In genomic region chr4:152303172-152303571, GRCm38 (mm10) we compare ENCODE assay signal across 33 mouse cellular contexts. TPM values are rescaled to one million over a fixed set of nuclear protein-coding genes. Genes with fewer than 3 reads are reported as not detected.
DNase-seq lines count a peak whose midpoint lies in the region; ATAC-seq and TF ChIP-seq lines count a peak whose summit lies in the region.
"Had no signal": no experiment of that assay in that cellular context is flagged by ENCODE, and none has a peak within 500 bp of the region (broad histone marks: within the 10 kb centered on the region; RNA-seq: fewer than 3 reads in every experiment).

No protein-coding gene starts in this region.

- H3K27ac ChIP-seq in gastrocnemius, adult 2 months: no peak overlapping the region
- H3K27ac ChIP-seq in kidney, adult 2 months (ENCODE audit: insufficient read depth, low read depth, low read length): no peak overlapping the region
- H3K27ac ChIP-seq in kidney, embryonic 16.5 days (ENCODE audit: low read length): 0 out of 2 replicates have a peak overlapping the region, but pooled peaks have one; percentile 1
- H3K27ac ChIP-seq: embryonic facial prominence, embryonic 12.5 days; embryonic facial prominence, embryonic 15.5 days; heart, adult 2 months; heart, embryonic 10.5 days; heart, embryonic 13.5 days; hindbrain, embryonic 14.5 days had no signal

- peak; percentile 13 for DNase-seq in gastrocnemius, adult 2 months
- DNase-seq in gastrocnemius, postnatal 14 days: no peak
- peak; percentile 83 for DNase-seq in kidney, adult 2 months
- no peak for DNase-seq in kidney, postnatal 10 days
- peak; percentile 63 to 89 for DNase-seq in kidney, postnatal 25 days
- no peak for DNase-seq in B cell, adult 2 months
- no peak for DNase-seq in thymus, postnatal 0 days (ENCODE audit: low spot score)
- DNase-seq: adrenal gland, postnatal 10 days; adrenal gland, postnatal 36 days; cerebellum, adult 11 months; cerebellum, adult 2 months; cerebellum, adult 9-11 months; cerebellum, postnatal 25 days; forebrain, postnatal 0 days; gastrocnemius, postnatal 36 days; heart, adult 2 months; heart, postnatal 14 days; heart, postnatal 4 days had no signal

- H3K27me3 ChIP-seq in kidney, adult 2 months (replicated peaks; ENCODE audit: control insufficient read depth, insufficient read depth, low read length): no peaks in the 10 kb centered on the region
- no peaks in the 10 kb centered on the region for H3K27me3 ChIP-seq in kidney, embryonic 16.5 days (ENCODE audit: insufficient read depth, low read length)
- H3K27me3 ChIP-seq: CH12.LX; embryonic facial prominence, embryonic 12.5 days; embryonic facial prominence, embryonic 15.5 days; heart, embryonic 13.5 days; Patski had no signal

- no peak overlapping the region for H3K4me2 ChIP-seq in kidney, embryonic 16.5 days (replicated peaks; ENCODE audit: low read depth, low read length)
- H3K4me2 ChIP-seq: embryonic facial prominence, embryonic 12.5 days; embryonic facial prominence, embryonic 15.5 days; heart, embryonic 13.5 days; hindbrain, embryonic 14.5 days had no signal

- H3K4me1 ChIP-seq in kidney, adult 2 months (ENCODE audit: control insufficient read depth, insufficient read depth, low read length): peaks cover 10% of the 10 kb centered on the region
- peaks cover 25% of the 10 kb centered on the region for H3K4me1 ChIP-seq in kidney, embryonic 16.5 days (ENCODE audit: insufficient read depth, low read length)

- no peak overlapping the region for H3K9ac ChIP-seq in kidney, embryonic 16.5 days (replicated peaks; ENCODE audit: low read length)
- H3K9ac ChIP-seq: embryonic facial prominence, embryonic 12.5 days; embryonic facial prominence, embryonic 15.5 days; forebrain, postnatal 0 days; heart, embryonic 13.5 days; hindbrain, embryonic 14.5 days had no signal

- intact Hi-C loops in gastrocnemius, adult 2 months (cut with DNase I): no loop called here
- intact Hi-C loops in gastrocnemius, postnatal 14 days (cut with DNase I; ENCODE audit: low total_unique reads): no loop called here

- no peak for TF ChIP-seq POLR2A in kidney, adult 2 months (IDR thresholded peaks at IDR 0.05; ENCODE audit: low read depth, low read length)

- 41% methylated on average over 10 of the region's 10 CpGs for WGBS in kidney, adult 2 months
- 76% methylated on average over 10 of the region's 10 CpGs for WGBS in kidney, embryonic 16.5 days

- no peak for TF ChIP-seq CTCF in gastrocnemius, adult 2 months (IDR thresholded peaks at IDR 0.05)
- no peak for TF ChIP-seq CTCF in kidney, adult 2 months (conservative IDR thresholded peaks at IDR 0.05; ENCODE audit: insufficient read depth, insufficient read length, low read depth, low read length)

- ATAC-seq in kidney, embryonic 16.5 days (ENCODE audit: low FRiP score, low TSS enrichment): peak; percentile 67
- ATAC-seq: forebrain, embryonic 14.5 days; forebrain, postnatal 0 days; Patski had no signal

- H3K36me3 ChIP-seq in kidney, adult 2 months (ENCODE audit: control insufficient read depth, insufficient read depth, low read length): no peaks in the 10 kb centered on the region
- peaks cover 32% of the 10 kb centered on the region for H3K36me3 ChIP-seq in kidney, embryonic 16.5 days (ENCODE audit: insufficient read depth, low read length)

- no peaks in the 10 kb centered on the region for H3K9me3 ChIP-seq in kidney, embryonic 16.5 days (ENCODE audit: low read length)
- H3K9me3 ChIP-seq: embryonic facial prominence, embryonic 12.5 days; embryonic facial prominence, embryonic 15.5 days; G1E; heart, embryonic 10.5 days; heart, embryonic 13.5 days had no signal

- no peak overlapping the region for H3K4me3 ChIP-seq in gastrocnemius, adult 2 months
- H3K4me3 ChIP-seq in kidney, adult 2 months (ENCODE audit: insufficient read depth, low read depth, low read length): no peak overlapping the region
- no peak overlapping the region for H3K4me3 ChIP-seq in kidney, embryonic 16.5 days (ENCODE audit: low read length)
- H3K4me3 ChIP-seq: embryonic facial prominence, embryonic 12.5 days; embryonic facial prominence, embryonic 15.5 days; heart, adult 2 months; heart, embryonic 10.5 days; heart, embryonic 13.5 days had no signal

RNA-seq across cellular contexts. Expression of gene Icmt, which starts 6.1 kb away (rescaled TPM):
- 10 to 100 TPM; 18.1 to 19.3 TPM for total RNA-seq in gastrocnemius, adult 2 months (2021)
- total RNA-seq in gastrocnemius, postnatal 14 days (2021): 10 to 100 TPM; 16.0 to 19.0 TPM
- polyA plus RNA-seq in kidney, adult 2 months (2012; rRNA removed): 31.2 and 32.5 TPM in 2 replicates
- polyA plus RNA-seq in kidney, embryonic 16.5 days (2015; fragmentation: Nextera tagmentation; extraction: Ambion mirVana): 32.0 and 32.6 TPM in 2 replicates
- polyA plus RNA-seq in thymus, postnatal 0 days (2015; fragmentation: Nextera tagmentation; extraction: Ambion mirVana): 19.2 and 19.7 TPM in 2 replicates

RNA-seq across cellular contexts. Expression of gene Hes3, which starts 11.7 kb away (rescaled TPM):
- total RNA-seq in gastrocnemius, adult 2 months (2021): not detected
- total RNA-seq in gastrocnemius, postnatal 14 days (2021): not detected
- not detected in 2 replicates for polyA plus RNA-seq in kidney, adult 2 months (2012; rRNA removed)
- polyA plus RNA-seq in kidney, embryonic 16.5 days (2015; fragmentation: Nextera tagmentation; extraction: Ambion mirVana): not detected in 2 replicates
- polyA plus RNA-seq in thymus, postnatal 0 days (2015; fragmentation: Nextera tagmentation; extraction: Ambion mirVana): 0.07 TPM in 1 of 2 replicates, not detected in the other
- total RNA-seq: adrenal gland, adult 18-20 months; adrenal gland, postnatal 10 days; adrenal gland, postnatal 36 days; common myeloid progenitor, adult 5-6 weeks; G1E; gastrocnemius, adult 8-10 months; gastrocnemius, postnatal 36 days; granulocyte monocyte progenitor cell, adult 5-6 weeks; heart, adult 2 months; heart, postnatal 14 days; heart, postnatal 4 days had no signal
- polyA plus RNA-seq: embryonic facial prominence, embryonic 15.5 days; forebrain, embryonic 14.5 days; forebrain, postnatal 0 days; G1E; heart, adult 2 months; heart, embryonic 10.5 days; heart, embryonic 13.5 days; heart, embryonic 16.5 days had no signal

RNA-seq across cellular contexts. Expression of gene Rnf207, which starts 15.6 kb away (rescaled TPM):
- not detected for total RNA-seq in gastrocnemius, adult 2 months (2021)
- total RNA-seq in gastrocnemius, postnatal 14 days (2021): not detected
- 0.19 and 0.67 TPM in 2 replicates for polyA plus RNA-seq in kidney, adult 2 months (2012; rRNA removed)
- polyA plus RNA-seq in kidney, embryonic 16.5 days (2015; fragmentation: Nextera tagmentation; extraction: Ambion mirVana): 1.2 and 1.6 TPM in 2 replicates
- polyA plus RNA-seq in thymus, postnatal 0 days (2015; fragmentation: Nextera tagmentation; extraction: Ambion mirVana): 0.09 TPM in 1 of 2 replicates, not detected in the other
- total RNA-seq: common myeloid progenitor, adult 5-6 weeks; gastrocnemius, adult 8-10 months; gastrocnemius, postnatal 36 days; granulocyte monocyte progenitor cell, adult 5-6 weeks had no signal
- polyA plus RNA-seq: G1E had no signal

RNA-seq across cellular contexts. Expression of gene Rpl22, which starts 22.4 kb away (rescaled TPM):
- 100 to 1,000 TPM; 235 to 261 TPM for total RNA-seq in gastrocnemius, adult 2 months (2021)
- total RNA-seq in gastrocnemius, postnatal 14 days (2021): 100 to 1,000 TPM; 233 to 251 TPM
- polyA plus RNA-seq in kidney, adult 2 months (2012; rRNA removed): 45.4 and 90.1 TPM in 2 replicates
- 295 and 333 TPM in 2 replicates for polyA plus RNA-seq in kidney, embryonic 16.5 days (2015; fragmentation: Nextera tagmentation; extraction: Ambion mirVana)
- 557 and 592 TPM in 2 replicates for polyA plus RNA-seq in thymus, postnatal 0 days (2015; fragmentation: Nextera tagmentation; extraction: Ambion mirVana)

RNA-seq across cellular contexts. Expression of gene Gpr153, which starts 29.1 kb away (rescaled TPM):
- 1 to 10 TPM; 3.4 to 7.3 TPM for total RNA-seq in gastrocnemius, adult 2 months (2021)
- 10 to 100 TPM; 18.0 to 21.0 TPM for total RNA-seq in gastrocnemius, postnatal 14 days (2021)
- polyA plus RNA-seq in kidney, adult 2 months (2012; rRNA removed): 6.9 and 9.5 TPM in 2 replicates
- polyA plus RNA-seq in kidney, embryonic 16.5 days (2015; fragmentation: Nextera tagmentation; extraction: Ambion mirVana): 5.3 and 6.2 TPM in 2 replicates
- polyA plus RNA-seq in thymus, postnatal 0 days (2015; fragmentation: Nextera tagmentation; extraction: Ambion mirVana): 1.2 and 1.4 TPM in 2 replicates
- total RNA-seq: granulocyte monocyte progenitor cell, adult 5-6 weeks had no signal

Comparison
In these comparisons a context has a peak if more than half of its experiments do, and no peak if none do; other contexts are left out.
1. DNase-seq: peak in gastrocnemius, adult 2 months (single experiment), kidney, adult 2 months (single experiment) and kidney, postnatal 25 days (2 of 2); none in gastrocnemius, postnatal 14 days (single experiment), kidney, postnatal 10 days (single experiment), B cell, adult 2 months (0 of 2) and thymus, postnatal 0 days (single experiment).